Mouse (Mus musculus) C2C12 (cell line): ENCODE results near the gene Hist1h2ac.

Experiments used
- CEBPB ChIP-seq: IDR thresholded peaks from one replicate; pipeline ENCODE4 v1.6.1; 2011; ENCODE audit warnings: low read depth, mild to moderate bottlenecking, control low read depth, moderate library complexity
- CTCF ChIP-seq: IDR thresholded peaks from one replicate; pipeline ENCODE4 v1.5.1; 2011; ENCODE audit not compliant: control insufficient read depth, insufficient read depth, insufficient read length
- FOSL1 ChIP-seq: IDR thresholded peaks from one replicate; pipeline ENCODE4 v1.8.0; 2011; ENCODE audit warnings: mild to moderate bottlenecking, low read length; ENCODE audit not compliant: poor library complexity, insufficient read depth, severe bottlenecking
- MAX ChIP-seq: IDR thresholded peaks from one replicate; pipeline ENCODE4 v1.6.1; 2011; ENCODE audit warnings: mild to moderate bottlenecking, control low read depth
- MYOD1 ChIP-seq: IDR thresholded peaks from one replicate; pipeline ENCODE4 v1.6.1; 2011; ENCODE audit warnings: low read depth; ENCODE audit not compliant: control insufficient read depth, insufficient read length
- MYOG ChIP-seq: IDR thresholded peaks from one replicate; pipeline ENCODE4 v1.6.1; 2011; ENCODE audit not compliant: control insufficient read depth, insufficient read length; ENCODE audit errors: extremely low read depth
- USF1 ChIP-seq: IDR thresholded peaks from one replicate; pipeline ENCODE4 v1.6.1; 2011; ENCODE audit warnings: low read depth, mild to moderate bottlenecking, control low read depth, moderate library complexity

GRCm38 (mm10) chr13:23662536-23662935 is 21.2 kb downstream of the Hist1h2ac start:
- TF ChIP-seq MAX, result no peak
- no peak for TF ChIP-seq CTCF
- no peak for TF ChIP-seq MYOG
- TF ChIP-seq CEBPB, result no peak
- TF ChIP-seq USF1, result no peak
- TF ChIP-seq MYOD1, result no peak
- TF ChIP-seq FOSL1, result no peak
